Mouse (Mus musculus) liver, postnatal 0 days (tissue): ENCODE measurements at regions not wholly inside any gene's neighbourhood (a gene's known extent, or its start where the extent isn't known, plus 50 kb on each side); places are given as distances from the start of the nearest gene placed in this dataset.

Source experiments
- ATAC-seq: fragments of 200-750 bp; cut with Nextera tagmentation; 2 replicates; pipeline ENCODE4 v1.8.0; 2017; ENCODE audit warnings: mild to moderate bottlenecking, moderate library complexity
- DNase-seq: peaks from one replicate; pipeline ENCODE4 v3.0.0-alpha.2; 2016
- H3K27ac ChIP-seq: fragments of 300-500 bp; sonication (generic); 2 replicates; pipeline ENCODE4 v1.5.1; 2014; ENCODE audit warnings: antibody characterized with exemption, moderate library complexity, mild to moderate bottlenecking, low read depth
- H3K27me3 ChIP-seq: fragments of 300-500 bp; sonication (generic); 2 replicates; pipeline ENCODE4 v1.6.1; 2014; ENCODE audit warnings: low read length, control low read depth, mixed read lengths; ENCODE audit not compliant: insufficient read depth
- H3K36me3 ChIP-seq: fragments of 300-500 bp; sonication (generic); replicated peaks from 2 replicates; pipeline ENCODE4 v1.6.1; 2014; ENCODE audit warnings: mild to moderate bottlenecking, control low read depth, low read length, moderate library complexity, mixed read lengths; ENCODE audit not compliant: insufficient read depth
- H3K4me1 ChIP-seq: fragments of 300-500 bp; sonication (generic); 2 replicates; pipeline ENCODE4 v1.6.1; 2014; ENCODE audit warnings: antibody characterized with exemption, mild to moderate bottlenecking, control low read depth; ENCODE audit not compliant: insufficient read depth
- H3K4me2 ChIP-seq: fragments of 300-500 bp; sonication (generic); 2 replicates; pipeline ENCODE4 v1.6.1; 2014; ENCODE audit warnings: low read depth, mild to moderate bottlenecking, low read length, moderate library complexity, mixed read lengths
- H3K4me3 ChIP-seq: fragments of 300-500 bp; sonication (generic); 2 replicates; pipeline ENCODE4 v1.5.1; 2014; ENCODE audit warnings: low read depth, low read length
- H3K9ac ChIP-seq: fragments of 300-500 bp; sonication (generic); replicated peaks from 2 replicates; pipeline ENCODE4 v1.6.1; 2014; ENCODE audit warnings: mild to moderate bottlenecking, moderate library complexity
- H3K9me3 ChIP-seq: fragments of 300-500 bp; sonication (generic); 2 replicates; pipeline ENCODE4 v1.6.1; 2016; ENCODE audit warnings: mild to moderate bottlenecking, control low read depth, low read length, mixed read lengths
- CTCF ChIP-seq: sonication (generic); IDR thresholded peaks from 2 replicates; pipeline ENCODE4 v1.5.1; 2016; ENCODE audit warnings: antibody characterized with exemption, low read depth
- EP300 ChIP-seq: IDR thresholded peaks from 2 replicates; pipeline ENCODE4 v1.6.1; 2016; ENCODE audit warnings: antibody characterized with exemption, low read depth, mild to moderate bottlenecking
- WGBS: fragments of 180-500 bp; shearing (Covaris S2); extraction: QIAGEN DNeasy Blood & Tissue Kit; methylation state at CpG from one replicate; pipeline ENCODE4 v1.1.7; 2014; ENCODE audit not compliant: insufficient replicate concordance; 5-methylcytosine and 5-hydroxymethylcytosine counted together

DNA sequence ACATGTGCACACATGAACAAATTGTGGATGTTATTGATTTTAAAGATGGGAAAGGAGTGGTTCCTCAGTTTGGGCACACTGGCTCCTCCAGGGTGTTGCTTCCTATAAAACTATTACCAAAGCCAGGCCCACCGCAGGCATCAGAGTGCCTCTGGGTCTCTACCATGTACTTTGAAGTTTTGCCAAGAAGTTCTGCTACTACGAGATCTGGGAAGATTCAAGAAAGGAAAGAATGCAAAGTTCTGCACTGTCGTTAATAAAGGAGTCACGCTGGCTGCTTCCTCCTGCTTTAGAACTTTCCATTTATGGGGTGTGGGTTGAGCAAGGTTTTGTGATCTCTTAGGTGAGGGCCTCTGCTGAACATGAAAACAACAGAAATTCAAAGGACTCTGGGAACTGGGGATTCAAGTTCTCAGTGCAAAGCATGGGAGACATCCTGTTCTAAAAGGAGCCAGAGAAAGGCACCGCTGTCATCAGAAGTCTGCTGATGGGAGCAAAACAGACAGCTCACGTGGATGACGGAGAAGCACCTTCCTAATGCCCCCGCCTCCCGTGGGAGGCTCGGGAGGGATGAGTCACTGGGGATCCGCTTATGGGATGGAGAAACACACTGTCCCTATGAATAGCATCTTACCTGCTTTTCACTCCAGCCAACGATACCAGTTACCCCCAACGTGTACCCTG lies 394.6 kb upstream of the Kazn start:
- no peaks in the 10 kb centered on the region for H3K4me1 ChIP-seq
- no peaks in the 10 kb centered on the region for H3K36me3 ChIP-seq
- H3K27me3 ChIP-seq, result no peaks in the 10 kb centered on the region
- 71% methylated on average over 13 of the region's 13 CpGs for WGBS
- H3K4me2 ChIP-seq, result no peak overlapping the region
- no peak overlapping the region for H3K27ac ChIP-seq
- no peaks in the 10 kb centered on the region for H3K9me3 ChIP-seq
- no peak for ATAC-seq
- no peak for TF ChIP-seq CTCF
- TF ChIP-seq EP300, result no peak
- DNase-seq, result no peak
- H3K4me3 ChIP-seq, result no peak overlapping the region
- H3K9ac ChIP-seq, result no peak overlapping the region

DNA sequence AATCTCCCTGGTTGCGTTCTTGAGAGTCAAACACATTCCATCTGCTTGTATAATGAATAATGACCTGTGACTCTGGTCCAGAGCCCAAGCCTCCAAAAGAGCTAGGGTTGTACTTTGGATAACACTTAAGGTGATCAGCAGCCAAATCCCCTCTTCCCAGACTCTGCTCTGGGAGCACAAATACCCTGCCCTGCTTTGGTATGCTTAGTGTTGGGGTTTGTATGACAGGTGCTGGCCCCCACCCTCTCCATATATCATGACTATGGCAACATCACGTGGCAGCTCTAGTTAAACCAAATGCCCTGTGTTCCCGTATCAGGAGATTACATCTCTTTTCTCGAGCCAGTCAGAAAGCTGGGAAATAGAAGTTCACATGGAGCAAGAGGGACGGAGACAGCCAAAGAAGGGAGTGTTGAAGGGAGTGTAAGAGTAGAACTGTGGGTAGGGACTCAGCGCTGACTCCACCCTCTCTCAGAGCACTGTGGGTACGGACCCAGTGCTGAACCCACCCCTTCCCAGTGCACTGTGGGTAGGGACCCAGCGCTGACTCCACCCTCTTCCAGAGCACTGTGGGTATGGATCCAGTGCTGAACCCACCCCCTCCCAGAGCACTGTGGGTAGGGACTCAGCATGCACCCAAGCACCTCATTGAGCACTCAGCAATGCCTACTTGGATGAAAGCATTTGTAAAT lies 387.4 kb upstream of the Kazn start:
- H3K9ac ChIP-seq, result no peak overlapping the region
- 67% methylated on average over 8 of the region's 8 CpGs for WGBS
- H3K9me3 ChIP-seq, result no peaks in the 10 kb centered on the region
- H3K4me3 ChIP-seq, result no peak overlapping the region
- no peak for ATAC-seq
- no peak for TF ChIP-seq CTCF
- TF ChIP-seq EP300, result no peak
- H3K36me3 ChIP-seq, result no peaks in the 10 kb centered on the region
- DNase-seq, result no peak
- H3K27ac ChIP-seq, result no peak overlapping the region
- no peaks in the 10 kb centered on the region for H3K27me3 ChIP-seq
- no peak overlapping the region for H3K4me2 ChIP-seq
- no peaks in the 10 kb centered on the region for H3K4me1 ChIP-seq

DNA sequence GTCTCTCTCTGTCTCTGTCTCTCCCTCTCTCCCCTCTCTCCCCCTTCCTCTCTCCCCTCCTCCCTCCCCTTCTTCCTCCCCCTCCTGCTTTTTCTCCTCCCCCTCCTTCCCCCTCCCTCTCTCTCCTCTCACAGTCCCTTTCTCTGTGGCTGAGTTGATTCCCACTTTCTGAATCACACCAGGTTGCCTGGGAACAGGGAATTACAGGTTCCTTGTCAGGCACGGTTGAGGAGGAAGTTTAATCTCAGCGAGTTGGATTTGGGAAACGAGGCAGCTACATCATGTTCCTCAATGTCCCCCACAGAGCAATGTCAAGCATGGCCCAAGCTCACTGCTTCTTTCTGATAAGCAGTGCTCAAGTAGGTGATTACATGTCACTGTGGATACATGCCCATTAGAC lies 386.3 kb upstream of the Kazn start:
- Histone ChIP-seq H3K27me3 (no peaks in the 10 kb centered on the region), H3K9me3 (no peaks in the 10 kb centered on the region), H3K4me2 (no peak overlapping the region), H3K36me3 (no peaks in the 10 kb centered on the region), H3K9ac (no peak overlapping the region), H3K27ac (no peak overlapping the region), H3K4me1 (no peaks in the 10 kb centered on the region), H3K4me3 (no peak overlapping the region)
- DNase-seq (no peak), ATAC-seq (no peak)
- WGBS, result 59% methylated on average over 3 of the region's 3 CpGs
- TF ChIP-seq CTCF (no peak), EP300 (no peak)

DNA sequence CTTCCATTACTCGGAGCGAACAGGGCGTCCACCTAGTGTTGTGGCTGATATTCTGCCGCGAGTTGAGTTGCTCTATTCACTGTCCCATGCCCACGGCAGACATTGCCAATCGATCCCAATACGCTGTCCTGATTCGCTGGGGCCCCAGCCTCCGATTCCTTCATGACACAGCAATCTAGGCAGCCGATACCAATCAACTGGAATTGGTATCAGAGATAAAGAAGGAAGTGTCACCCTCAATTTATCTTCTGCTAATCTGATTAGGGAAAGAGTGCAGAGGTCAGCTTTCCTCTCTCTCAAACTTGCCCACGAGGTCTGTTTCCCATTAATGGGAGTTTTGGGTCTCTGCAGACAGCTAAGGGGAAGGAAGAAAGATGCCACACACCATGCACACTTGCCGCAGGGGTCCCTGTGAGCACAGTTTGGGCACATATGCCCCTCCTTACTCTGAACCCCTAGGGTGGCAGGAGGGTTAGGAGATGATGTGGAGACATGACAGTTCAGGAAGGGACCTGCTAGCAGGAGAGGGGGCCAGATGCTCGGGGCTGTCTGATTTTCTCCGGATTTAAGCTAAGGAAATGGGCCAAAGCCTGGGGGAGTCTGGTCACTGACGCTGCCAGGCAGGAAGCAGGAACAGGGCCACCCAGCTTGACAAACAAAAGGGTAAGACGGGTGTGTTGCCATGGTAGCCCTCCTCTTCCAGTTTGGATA lies 383.1 kb upstream of the Kazn start:
- Histone ChIP-seq H3K27me3 (no peaks in the 10 kb centered on the region), H3K9ac (no peak overlapping the region), H3K4me3 (no peak overlapping the region), H3K4me1 (no peaks in the 10 kb centered on the region), H3K36me3 (no peaks in the 10 kb centered on the region), H3K9me3 (no peaks in the 10 kb centered on the region), H3K4me2 (no peak overlapping the region), H3K27ac (no peak overlapping the region)
- ATAC-seq (no peak), DNase-seq (no peak)
- TF ChIP-seq EP300 (no peak), CTCF (no peak)
- WGBS, result 60% methylated on average over 17 of the region's 17 CpGs

DNA sequence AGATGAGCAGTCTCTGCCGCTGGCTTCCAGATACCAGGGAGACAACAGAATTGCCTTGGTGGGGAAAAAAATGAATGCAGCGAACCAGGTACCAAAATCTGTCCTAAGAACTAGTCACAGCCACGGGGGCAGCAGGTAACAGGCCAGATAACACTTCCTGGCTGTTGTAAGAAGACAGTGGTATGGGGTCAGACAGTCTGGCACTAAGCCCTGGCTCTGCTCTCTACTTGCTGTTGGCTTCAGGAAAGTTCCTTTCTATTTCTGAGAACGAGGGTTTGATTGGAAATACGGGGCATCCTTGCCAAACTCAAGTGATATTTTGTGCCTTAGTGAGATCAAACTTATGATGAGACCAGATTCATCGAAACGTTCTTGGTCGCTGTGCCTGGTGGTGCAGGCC lies 380.2 kb upstream of the Kazn start:
- H3K4me2 ChIP-seq, result no peak overlapping the region
- no peaks in the 10 kb centered on the region for H3K4me1 ChIP-seq
- 63% methylated on average over 8 of the region's 8 CpGs for WGBS
- no peaks in the 10 kb centered on the region for H3K9me3 ChIP-seq
- H3K4me3 ChIP-seq, result no peak overlapping the region
- H3K27me3 ChIP-seq, result no peaks in the 10 kb centered on the region
- DNase-seq (no peak), ATAC-seq (no peak)
- TF ChIP-seq CTCF (no peak), EP300 (no peak)
- H3K27ac ChIP-seq, result no peak overlapping the region
- H3K36me3 ChIP-seq, result no peaks in the 10 kb centered on the region
- H3K9ac ChIP-seq, result no peak overlapping the region

DNA sequence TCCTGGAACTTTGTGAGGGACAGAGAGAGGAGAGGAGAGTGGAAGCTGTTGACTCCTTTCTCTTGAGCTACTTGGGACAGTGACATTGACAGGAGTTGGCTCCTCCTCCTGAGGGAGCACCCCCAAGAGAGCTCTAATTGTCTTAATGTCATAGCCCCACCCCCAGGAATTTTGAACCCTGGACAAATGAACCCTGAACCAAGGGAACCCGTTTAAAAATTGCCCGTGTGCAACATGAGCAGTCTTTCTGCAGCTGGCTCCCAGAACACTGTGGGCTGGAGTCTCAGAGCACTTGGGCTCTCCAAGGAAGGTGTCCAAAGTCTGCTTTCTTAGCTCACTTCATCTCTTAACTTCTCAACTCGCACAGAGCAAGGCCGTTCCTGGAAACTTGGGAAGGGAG lies 379.6 kb upstream of the Kazn start:
- Histone ChIP-seq H3K4me3 (no peak overlapping the region), H3K9ac (no peak overlapping the region), H3K27me3 (no peaks in the 10 kb centered on the region), H3K36me3 (no peaks in the 10 kb centered on the region), H3K4me1 (no peaks in the 10 kb centered on the region), H3K27ac (no peak overlapping the region), H3K9me3 (no peaks in the 10 kb centered on the region), H3K4me2 (no peak overlapping the region)
- no peak for DNase-seq
- ATAC-seq, result no peak
- TF ChIP-seq CTCF, result no peak
- TF ChIP-seq EP300, result no peak
- 45% methylated on average over 4 of the region's 4 CpGs for WGBS
